Mouse (Mus musculus) heart, embryonic 11.5 days (tissue): ENCODE measurements at regions not wholly inside any gene's neighbourhood (a gene's known extent, or its start where the extent isn't known, plus 50 kb on each side); places are given as distances from the start of the nearest gene placed in this dataset.
A peak's percentile ranks its signal among the peaks of the same experiment; 100 is the strongest.
"Not testable (repeated sequence)": the region's sequence is repeated elsewhere in the genome, so short reads cannot be mapped to it uniquely, and the experiment has no call there.

Experiments used
- ATAC-seq: fragments of 200-750 bp; cut with Nextera tagmentation; replicated peaks from 2 replicates; pipeline ENCODE4 v1.8.0; 2017; ENCODE audit warnings: moderate library complexity; ENCODE audit not compliant: insufficient number of reproducible peaks, low FRiP score, low TSS enrichment
- H3K27ac ChIP-seq: fragments of 300-500 bp; sonication (generic); 2 replicates; pipeline ENCODE4 v1.5.1; 2014; ENCODE audit warnings: mild to moderate bottlenecking, low read depth, low read length
- H3K27me3 ChIP-seq: fragments of 300-500 bp; sonication (generic); 2 replicates; pipeline ENCODE4 v1.6.1; 2014; ENCODE audit warnings: mild to moderate bottlenecking, low read length, mixed read lengths; ENCODE audit not compliant: control insufficient read depth, insufficient read depth
- H3K36me3 ChIP-seq: fragments of 300-500 bp; sonication (generic); 2 replicates; pipeline ENCODE4 v1.6.1; 2014; ENCODE audit warnings: mild to moderate bottlenecking, low read length, moderate library complexity, mixed read lengths; ENCODE audit not compliant: control insufficient read depth, insufficient read depth
- H3K4me1 ChIP-seq: fragments of 300-500 bp; sonication (generic); 2 replicates; pipeline ENCODE4 v1.6.1; 2014; ENCODE audit warnings: low read length; ENCODE audit not compliant: control insufficient read depth, insufficient read depth
- H3K4me2 ChIP-seq: fragments of 300-500 bp; sonication (generic); 2 replicates; pipeline ENCODE4 v1.6.1; 2014; ENCODE audit warnings: mild to moderate bottlenecking, moderate library complexity
- H3K4me3 ChIP-seq: fragments of 300-500 bp; sonication (generic); 2 replicates; pipeline ENCODE4 v1.5.1; 2014; ENCODE audit warnings: low read depth, low read length
- H3K9ac ChIP-seq: fragments of 300-500 bp; sonication (generic); 2 replicates; pipeline ENCODE4 v1.6.1; 2014; ENCODE audit warnings: mild to moderate bottlenecking, low read depth, low read length, moderate library complexity
- H3K9me3 ChIP-seq: fragments of 300-500 bp; sonication (generic); replicated peaks from 2 replicates; pipeline ENCODE4 v1.6.1; 2016; ENCODE audit warnings: low read length; ENCODE audit not compliant: control insufficient read depth
- WGBS: fragments of 180-500 bp; shearing (Covaris S2); extraction: QIAGEN DNeasy Blood & Tissue Kit; methylation state at CpG from one replicate; pipeline ENCODE4 v1.1.7; 2014; ENCODE audit not compliant: insufficient replicate concordance; 5-methylcytosine and 5-hydroxymethylcytosine counted together

DNA sequence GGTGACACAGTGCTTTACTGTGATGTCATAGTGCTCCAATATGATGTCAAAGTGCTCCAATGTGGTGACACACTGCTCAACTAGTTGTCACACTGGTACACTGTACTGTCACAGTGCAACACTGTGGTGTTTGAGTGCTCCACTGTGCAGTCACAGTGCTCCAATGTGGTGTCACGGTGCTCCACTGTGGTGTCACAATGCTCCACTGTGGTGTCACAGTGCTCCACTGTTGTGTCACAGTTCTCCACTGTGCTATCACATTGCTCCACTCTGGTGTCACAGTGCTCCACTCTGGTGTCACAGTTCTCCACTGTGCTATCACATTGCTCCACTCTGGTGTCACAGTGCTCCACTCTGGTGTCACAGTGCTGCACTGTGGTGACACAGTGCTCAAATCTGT, 87.9 kb upstream of the Scaf8 start:
- not testable (repeated sequence) for H3K9ac ChIP-seq, H3K27ac ChIP-seq, H3K36me3 ChIP-seq, H3K27me3 ChIP-seq, H3K4me1 ChIP-seq, ATAC-seq, H3K4me2 ChIP-seq, H3K4me3 ChIP-seq
- 45% methylated on average over 1 of the region's 1 CpGs for WGBS
- peaks cover 36% of the 10 kb centered on the region for H3K9me3 ChIP-seq

DNA sequence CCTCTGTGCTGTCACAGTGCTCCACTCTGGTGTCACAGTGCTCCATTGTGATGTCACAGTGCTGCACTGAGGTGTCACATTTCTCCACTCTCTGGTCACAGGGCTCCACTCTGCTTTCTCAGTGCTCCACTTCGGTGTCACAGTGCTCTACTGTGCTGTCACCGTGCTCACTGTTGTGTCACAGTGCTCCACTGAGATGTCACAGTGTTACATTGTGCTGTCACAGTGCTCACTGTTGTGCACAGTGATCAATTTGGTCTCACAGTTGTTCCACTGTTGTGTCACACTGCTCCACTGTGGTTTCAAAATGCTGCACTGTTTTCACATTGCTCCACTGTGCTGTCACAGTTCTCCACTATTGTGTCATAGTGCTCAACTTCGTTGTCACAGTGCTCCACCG, 87.4 kb upstream of the Scaf8 start:
- H3K9me3 ChIP-seq, result peaks cover 36% of the 10 kb centered on the region
- no peak for ATAC-seq
- no peak overlapping the region for H3K4me3 ChIP-seq

DNA sequence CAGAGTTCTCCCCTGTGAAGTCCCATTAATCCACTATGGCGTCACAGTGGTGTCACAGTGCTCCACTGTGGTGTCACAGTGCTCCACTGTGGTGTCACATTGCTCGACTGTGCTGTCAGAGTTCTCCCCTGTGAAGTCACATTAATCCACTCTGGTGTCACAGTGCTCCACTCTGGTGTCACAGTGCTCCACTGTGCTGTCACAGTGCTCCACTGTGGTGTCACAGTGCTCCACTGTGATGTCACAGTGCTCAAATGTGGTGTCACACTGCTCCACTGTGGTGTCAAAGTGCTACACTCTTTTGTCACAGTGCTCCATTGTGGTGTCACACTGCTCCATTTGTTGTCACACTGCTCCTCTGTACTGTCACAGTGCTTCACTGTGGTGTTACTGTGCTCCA, 85.0 kb upstream of the Scaf8 start:
- not testable (repeated sequence) for H3K4me3 ChIP-seq, H3K4me1 ChIP-seq, H3K27me3 ChIP-seq, H3K36me3 ChIP-seq, H3K9ac ChIP-seq, H3K27ac ChIP-seq, H3K4me2 ChIP-seq
- 67% methylated on average over 2 of the region's 2 CpGs for WGBS
- H3K9me3 ChIP-seq, result peaks cover 40% of the 10 kb centered on the region
- ATAC-seq, result peak; percentile 75

More for the DNA sequence above, 87.4 kb upstream of the Scaf8 start:
- no peaks in the 10 kb centered on the region for H3K27me3 ChIP-seq
- H3K9ac ChIP-seq, result no peak overlapping the region
- 62% methylated on average over 4 of the region's 4 CpGs for WGBS
- no peaks in the 10 kb centered on the region for H3K4me1 ChIP-seq
- no peaks in the 10 kb centered on the region for H3K36me3 ChIP-seq
- no peak overlapping the region for H3K4me2 ChIP-seq
- H3K27ac ChIP-seq, result no peak overlapping the region

DNA sequence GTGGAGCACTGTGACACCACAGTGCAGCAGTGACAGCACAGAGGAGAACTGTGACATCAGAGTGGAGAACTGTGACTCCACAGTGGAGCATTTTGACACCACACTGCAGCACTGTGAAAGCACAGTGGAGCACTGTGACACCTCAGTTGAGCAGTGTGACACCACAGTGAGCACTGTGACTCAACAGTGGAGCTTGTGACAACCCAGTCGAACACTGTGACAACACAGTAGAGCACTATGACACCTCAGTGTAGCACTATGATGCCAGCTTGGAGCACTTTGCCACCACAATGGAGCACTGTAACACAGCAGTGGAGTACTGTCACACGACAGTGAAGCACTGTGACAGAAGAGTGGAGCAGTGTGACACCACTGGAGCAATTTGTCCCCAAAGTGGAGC, 79.7 kb upstream of the Scaf8 start:
- H3K9me3 ChIP-seq, result peaks cover 47% of the 10 kb centered on the region
- WGBS, result 60% methylated on average over 2 of the region's 2 CpGs
- no peak overlapping the region for H3K4me3 ChIP-seq
- H3K27ac ChIP-seq, result no peak overlapping the region
- H3K36me3 ChIP-seq, result no peaks in the 10 kb centered on the region
- no peaks in the 10 kb centered on the region for H3K4me1 ChIP-seq
- H3K27me3 ChIP-seq, result no peaks in the 10 kb centered on the region
- H3K9ac ChIP-seq, result no peak overlapping the region
- H3K4me2 ChIP-seq, result no peak overlapping the region
- no peak for ATAC-seq

DNA sequence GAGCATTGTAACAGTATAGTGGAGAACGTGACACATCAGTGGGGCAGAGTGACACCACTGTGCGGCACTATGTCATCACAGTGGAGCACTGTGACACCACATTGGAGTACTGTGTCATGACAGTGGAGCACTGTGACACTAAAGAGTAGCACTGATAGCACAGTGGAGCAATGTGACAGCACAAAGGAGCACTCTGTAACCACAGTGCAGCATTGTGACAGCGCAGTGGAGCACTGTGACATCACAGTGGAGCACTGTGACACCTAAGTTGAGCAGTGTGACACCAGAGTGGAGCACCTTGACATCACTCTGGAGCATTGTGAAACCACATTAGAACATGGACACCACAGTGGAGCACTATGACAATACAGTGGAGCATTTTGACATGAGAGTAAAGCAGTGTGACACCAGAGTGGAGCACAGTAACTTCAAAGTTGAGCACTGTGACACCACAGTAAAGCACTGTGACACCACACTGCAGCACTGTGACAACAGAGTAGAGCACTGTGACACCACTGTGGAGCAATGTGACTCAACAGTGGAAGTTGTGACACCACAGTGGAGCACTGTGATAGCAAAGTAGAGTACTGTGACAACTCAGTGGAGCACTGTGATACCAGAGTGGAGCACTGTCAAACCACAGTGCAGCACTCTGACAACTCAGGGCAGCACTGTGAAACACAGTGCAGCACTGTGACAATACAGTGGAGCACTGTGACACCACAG, 77.5 kb upstream of the Scaf8 start:
- no peak overlapping the region for H3K4me3 ChIP-seq
- H3K9ac ChIP-seq, result no peak overlapping the region
- peaks cover 32% of the 10 kb centered on the region for H3K9me3 ChIP-seq
- H3K27me3 ChIP-seq, result no peaks in the 10 kb centered on the region
- WGBS, result 39% methylated on average over 3 of the region's 3 CpGs
- H3K4me1 ChIP-seq, result no peaks in the 10 kb centered on the region
- H3K4me2 ChIP-seq, result no peak overlapping the region
- H3K36me3 ChIP-seq, result no peaks in the 10 kb centered on the region
- no peak for ATAC-seq
- H3K27ac ChIP-seq, result no peak overlapping the region

DNA sequence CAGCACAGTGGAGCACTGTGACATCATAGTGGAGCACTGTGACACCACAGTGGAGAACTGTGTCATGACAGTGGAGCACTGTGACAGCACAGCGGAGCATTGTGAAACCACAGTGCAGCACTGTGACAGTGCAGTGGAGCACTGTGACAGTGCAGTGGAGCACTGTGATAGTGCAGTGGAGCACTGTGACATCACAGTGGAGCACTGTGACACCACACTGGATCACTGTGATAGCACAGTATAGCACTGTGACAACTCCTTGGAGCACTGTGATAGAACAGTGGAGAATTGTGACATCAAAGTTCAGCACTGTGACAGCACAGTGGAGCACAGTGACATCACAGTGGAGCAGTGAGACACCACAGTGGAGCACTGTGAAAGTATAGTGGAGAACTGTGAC, 76.7 kb upstream of the Scaf8 start:
- no peak overlapping the region for H3K4me2 ChIP-seq
- 80% methylated on average over 1 of the region's 1 CpGs for WGBS
- peaks cover 27% of the 10 kb centered on the region for H3K9me3 ChIP-seq
- no peak overlapping the region for H3K4me3 ChIP-seq
- no peak overlapping the region for H3K27ac ChIP-seq
- no peak overlapping the region for H3K9ac ChIP-seq
- no peak for ATAC-seq
- no peaks in the 10 kb centered on the region for H3K27me3 ChIP-seq
- H3K36me3 ChIP-seq, result no peaks in the 10 kb centered on the region
- no peaks in the 10 kb centered on the region for H3K4me1 ChIP-seq

DNA sequence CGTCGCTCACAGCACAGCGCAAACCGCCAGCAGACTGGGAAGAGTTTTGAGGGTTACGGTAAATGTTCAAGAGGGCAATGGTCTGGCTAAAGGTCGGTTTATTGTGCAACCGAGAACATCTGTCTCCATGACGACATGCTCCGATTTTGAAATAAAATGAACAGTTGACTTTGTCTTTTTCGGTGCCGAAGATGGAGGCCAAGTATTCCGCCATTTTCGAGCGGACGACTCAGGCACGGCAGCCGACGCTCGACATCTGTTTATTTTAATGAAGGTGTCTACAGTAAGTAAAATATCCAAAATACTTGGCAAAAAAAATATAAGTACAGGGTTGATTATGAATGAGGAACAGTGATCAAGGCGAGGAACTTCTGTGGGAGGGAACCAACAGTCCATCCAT, 70.3 kb upstream of the Scaf8 start:
- H3K4me1 ChIP-seq, H3K27ac ChIP-seq, H3K36me3 ChIP-seq, H3K9ac ChIP-seq, H3K9me3 ChIP-seq, H3K4me3 ChIP-seq, ATAC-seq, H3K4me2 ChIP-seq, H3K27me3 ChIP-seq: not testable (repeated sequence)
- 82% methylated on average over 20 of the region's 20 CpGs for WGBS

DNA sequence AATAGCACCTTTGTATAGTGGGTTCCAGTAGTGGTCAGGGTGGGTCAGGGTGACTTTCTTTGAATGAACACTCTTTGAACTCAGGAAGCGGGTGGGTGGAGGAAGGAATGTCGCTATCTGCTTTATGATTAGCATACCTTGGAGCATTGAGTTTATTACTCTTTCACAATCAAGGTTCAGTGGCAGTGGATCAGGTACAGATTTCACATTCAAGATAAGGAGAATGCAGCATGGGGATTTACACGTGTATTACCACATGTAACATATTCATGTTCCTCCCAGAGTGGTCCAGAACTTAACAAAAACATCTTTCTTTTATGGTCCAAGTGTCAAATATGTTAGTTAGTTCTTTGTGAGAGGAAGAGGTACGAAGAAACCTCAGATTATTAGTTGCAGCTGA, 60.9 kb upstream of the Scaf8 start:
- not testable (repeated sequence) for H3K4me2 ChIP-seq, H3K9ac ChIP-seq, H3K9me3 ChIP-seq, H3K36me3 ChIP-seq, H3K27ac ChIP-seq, H3K4me3 ChIP-seq, H3K27me3 ChIP-seq, H3K4me1 ChIP-seq, ATAC-seq
- WGBS, result 74% methylated on average over 4 of the region's 4 CpGs

DNA sequence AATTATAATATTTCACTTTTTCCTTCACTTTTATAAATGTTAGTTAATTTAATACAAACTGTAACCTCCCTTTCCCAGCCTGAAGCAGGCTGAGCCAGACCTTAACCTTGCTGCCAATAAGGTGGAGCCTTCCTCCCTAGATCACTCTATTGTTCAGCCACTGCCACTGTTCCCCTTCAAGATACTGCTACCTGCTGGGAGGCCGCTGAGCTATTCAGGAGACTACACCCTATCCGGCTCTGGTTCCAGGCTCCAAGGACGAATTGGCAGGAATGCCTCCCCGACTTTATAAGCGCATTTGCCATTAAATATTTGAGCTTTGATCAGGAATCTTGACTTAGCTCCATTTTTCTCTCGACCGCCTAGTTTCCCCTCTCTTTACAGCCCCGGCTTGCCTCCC, 59.9 kb upstream of the Scaf8 start:
- not testable (repeated sequence) for H3K4me3 ChIP-seq, H3K9ac ChIP-seq, H3K27me3 ChIP-seq, H3K4me1 ChIP-seq, H3K36me3 ChIP-seq, H3K9me3 ChIP-seq, H3K4me2 ChIP-seq, H3K27ac ChIP-seq, ATAC-seq
- WGBS, result 34% methylated on average over 8 of the region's 8 CpGs
